Mouse (Mus musculus) adrenal gland, adult 10 weeks (tissue): ENCODE measurements around the gene Slc2a5. TPM values are rescaled to one million over a fixed set of nuclear protein-coding genes. Genes with fewer than 3 reads are reported as not detected.

Experiments
- polyA plus RNA-seq: library from polyadenylated mRNA; stranded (reverse); fragments of 350-450 nt; fragmentation: Illumina TruSeq; extraction: RNeasy Lipid Tissue Mini Kit (QIAGEN cat#74804); gene quantifications from one replicate; pipeline ENCODE4 v1.2.3, GENCODE M21; 2014; ENCODE audit warnings: low read depth, low replicate concordance

Gene Slc2a5
- 0.35 TPM for polyA plus RNA-seq

DNA sequence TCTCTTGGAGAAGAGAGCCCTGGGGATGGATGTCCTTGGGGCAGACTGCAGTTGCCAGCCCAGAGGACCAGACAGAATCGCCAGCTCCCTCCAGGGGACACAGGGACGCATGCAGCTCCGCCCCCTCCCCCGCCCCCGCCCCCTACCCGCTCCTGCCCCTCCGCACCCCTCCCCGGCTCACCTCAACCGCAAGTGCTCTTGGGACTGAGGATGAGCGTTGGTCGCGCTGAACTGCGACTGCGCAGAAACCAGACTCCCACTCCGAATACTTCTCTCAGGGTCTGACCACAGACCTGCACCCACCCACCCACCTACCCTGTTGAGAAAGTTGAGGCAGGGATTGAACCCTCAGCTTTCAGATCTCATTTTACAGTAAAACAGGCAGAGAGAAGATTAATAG is at the start of gene Slc2a5:
Gene Slc2a5 (plus strand): TSS at position 229 of the 400 bp plus-strand sequence.

GRCm38 (mm10) chr4:150087161-150087889 is 31.8 kb upstream of the Slc2a5 start, which contains the start of gene Gpr157:
Gpr157 (plus strand) TSS chr4:150087365.

Other genes with a start within 250 kb of the Slc2a5 start
- 5.7 TPM for gene Spsb1, start 164.2 kb upstream of the Slc2a5 start, polyA plus RNA-seq
- 17.9 TPM for gene H6pd, start 110.3 kb upstream of the Slc2a5 start, polyA plus RNA-seq
- 0.87 TPM for gene Gpr157, start 31.9 kb upstream of the Slc2a5 start, polyA plus RNA-seq
- gene Slc2a7, start 29.7 kb downstream of the Slc2a5 start, polyA plus RNA-seq: not detected
- not detected for gene Car6, start 82.0 kb downstream of the Slc2a5 start, polyA plus RNA-seq
- gene Eno1, start 117.4 kb downstream of the Slc2a5 start, polyA plus RNA-seq: 190 TPM
- gene Rere, start 162.4 kb downstream of the Slc2a5 start, polyA plus RNA-seq: 50.2 TPM